Mouse (Mus musculus) frontal cortex, adult 2 months (tissue): Measurements from ENCODE around the gene Thpo. TPM values are rescaled to one million over a fixed set of nuclear protein-coding genes. Genes with fewer than 3 reads are reported as not detected.
A peak's percentile ranks its signal among the peaks of the same experiment; 100 is the strongest.

Source experiments
- DNase-seq, 2 experiments: peaks; one replicate each; pipeline ENCODE4 v3.0.0; 2022; ENCODE audit warnings: low spot score in 1 of 2; ENCODE audit errors: extremely low spot score in 1 of 2
- polyA plus RNA-seq: library from polyadenylated mRNA; depleted of rRNA; stranded (reverse); fragments of >200 nt; gene quantifications from 2 replicates; pipeline ENCODE4 v1.2.3, GENCODE M21; 2012

Gene Thpo
- polyA plus RNA-seq, 1 experiment: 18.2 TPM

DNA sequence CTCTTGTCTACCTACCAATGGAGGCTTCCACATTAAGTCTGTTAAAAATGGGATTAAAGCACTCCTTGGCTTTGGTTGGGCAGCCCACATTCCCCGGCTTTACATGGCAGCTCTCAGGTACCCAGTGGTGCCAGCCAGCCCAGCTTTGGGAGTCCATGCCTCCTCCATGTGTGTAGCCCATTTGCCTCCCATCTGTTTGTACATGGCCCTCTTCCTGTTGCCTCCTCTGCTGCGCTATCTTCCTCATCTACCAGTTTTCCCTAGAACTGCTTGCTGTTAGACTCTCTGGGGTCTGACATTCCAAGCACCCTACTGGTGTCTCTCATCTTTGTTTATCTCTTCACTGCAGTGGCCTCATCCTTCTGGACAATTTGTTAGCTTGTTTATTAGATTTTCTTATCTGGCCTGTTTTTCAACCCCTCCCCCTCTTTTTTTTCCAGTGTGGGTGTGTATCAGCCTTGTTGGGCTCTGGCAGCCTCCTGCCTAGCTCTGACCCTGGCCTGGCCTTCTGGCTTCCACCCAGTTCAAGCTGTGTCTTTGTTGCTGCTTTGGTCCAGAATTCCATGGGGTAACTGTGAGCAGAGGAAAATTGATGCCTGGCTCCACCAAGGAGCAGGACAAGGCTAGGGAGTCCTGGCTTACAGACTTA, 27.8 kb downstream of the Thpo start:
- DNase-seq: peak in 1 of 2 experiments; percentile 42

- DNase-seq: peak in 1 of 2 experiments; percentile 20
These were observed 28.5 kb downstream of the Thpo start for GRCm38 (mm10) chr16:20705786-20706185.

- DNase-seq: peak in 1 of 2 experiments; percentile 9
These were observed 30.5 kb downstream of the Thpo start for GRCm38 (mm10) chr16:20703699-20704400.

- no peak for DNase-seq
These were observed 31.2 kb downstream of the Thpo start for GRCm38 (mm10) chr16:20703071-20703470.

- peak in 1 of 2 experiments; percentile 78 for DNase-seq
These were observed 31.8 kb downstream of the Thpo start for GRCm38 (mm10) chr16:20702522-20702893.

DNA sequence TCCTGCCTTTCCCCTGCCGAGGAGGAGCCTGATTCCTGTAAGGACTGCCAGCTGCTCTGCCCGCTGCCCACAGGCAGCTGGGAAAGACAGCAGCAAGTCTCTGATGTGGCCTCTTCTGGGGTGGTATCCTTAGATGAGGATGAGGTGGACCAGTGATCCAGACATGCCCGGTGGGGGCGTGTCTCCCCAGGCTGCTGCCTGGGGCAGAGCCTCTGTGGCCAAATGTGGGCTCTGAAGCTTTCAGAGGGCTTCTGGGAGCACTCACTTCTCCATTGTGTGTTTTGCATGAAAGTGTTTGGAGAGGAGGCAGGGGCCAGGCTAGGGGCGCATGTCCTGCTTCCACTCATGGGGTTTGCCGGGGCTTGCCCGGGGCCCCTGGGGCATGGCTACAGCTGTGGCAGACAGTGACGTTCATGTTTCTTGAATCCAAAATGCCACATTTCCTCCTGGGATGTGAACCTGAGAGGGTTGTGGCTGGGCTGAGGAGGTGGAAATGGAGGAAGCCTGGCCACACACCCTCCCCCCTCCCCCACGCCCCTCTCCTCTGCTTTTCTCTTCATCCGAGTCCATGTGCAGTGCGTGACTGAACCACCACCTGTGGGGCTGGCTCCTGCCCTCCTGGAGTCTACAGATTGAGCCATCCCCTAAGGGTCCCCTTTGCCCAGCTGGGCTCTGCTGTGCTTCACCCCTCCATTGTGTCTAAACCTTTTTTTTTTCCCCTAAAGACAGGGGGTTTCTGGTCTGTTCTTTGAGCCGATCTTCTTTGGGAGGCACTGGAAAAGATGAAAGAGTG, 32.4 kb downstream of the Thpo start:
- no peak for DNase-seq

DNA sequence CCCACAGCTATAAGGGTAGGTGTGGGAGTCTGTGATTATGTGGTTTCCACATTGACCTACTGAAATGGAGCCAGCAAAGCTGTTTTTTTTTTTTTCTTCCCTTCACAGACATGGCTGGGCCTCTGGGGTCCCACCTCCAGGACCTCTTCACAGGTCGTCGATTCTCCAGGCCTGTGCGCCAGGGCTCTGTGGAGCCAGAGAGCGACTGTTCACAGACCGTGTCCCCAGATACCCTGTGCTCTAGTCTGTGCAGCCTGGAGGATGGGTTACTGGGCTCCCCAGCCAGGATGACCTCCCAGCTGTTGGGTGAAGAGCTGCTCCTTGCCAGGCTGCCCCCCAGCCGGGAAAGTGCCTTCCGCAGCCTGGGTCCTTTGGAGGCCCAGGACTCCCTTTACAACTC, 33.0 kb downstream of the Thpo start:
- no peak for DNase-seq

DNA sequence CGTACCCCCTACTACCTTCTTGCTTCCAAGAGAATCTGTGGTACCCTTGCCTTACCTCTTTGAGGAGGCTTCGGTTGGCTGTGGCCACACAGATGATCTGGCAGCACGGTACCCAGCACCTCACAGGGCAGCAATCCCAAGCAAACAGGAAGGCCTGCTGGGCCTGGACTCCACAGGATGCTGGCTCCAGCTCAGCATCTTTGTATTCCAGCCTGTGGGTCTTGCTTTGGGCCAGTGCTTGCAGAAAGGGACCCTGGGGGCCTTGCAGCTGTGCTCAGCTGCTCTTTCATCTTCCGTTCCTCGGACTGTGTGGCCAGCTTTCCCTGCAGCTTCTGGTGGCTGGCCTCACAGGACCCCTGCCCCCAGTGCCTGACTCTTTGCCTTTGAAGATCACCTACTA, 34.3 kb downstream of the Thpo start:
- no peak for DNase-seq

- no peak for DNase-seq
These were observed 35.0 kb downstream of the Thpo start for GRCm38 (mm10) chr16:20699266-20699665.

GRCm38 (mm10) chr16:20695622-20696323, 38.5 kb downstream of the Thpo start:
- DNase-seq: peak; percentile 95 to 99

GRCm38 (mm10) chr16:20694781-20695180, 39.5 kb downstream of the Thpo start:
- peak; percentile 75 to 89 for DNase-seq

DNA sequence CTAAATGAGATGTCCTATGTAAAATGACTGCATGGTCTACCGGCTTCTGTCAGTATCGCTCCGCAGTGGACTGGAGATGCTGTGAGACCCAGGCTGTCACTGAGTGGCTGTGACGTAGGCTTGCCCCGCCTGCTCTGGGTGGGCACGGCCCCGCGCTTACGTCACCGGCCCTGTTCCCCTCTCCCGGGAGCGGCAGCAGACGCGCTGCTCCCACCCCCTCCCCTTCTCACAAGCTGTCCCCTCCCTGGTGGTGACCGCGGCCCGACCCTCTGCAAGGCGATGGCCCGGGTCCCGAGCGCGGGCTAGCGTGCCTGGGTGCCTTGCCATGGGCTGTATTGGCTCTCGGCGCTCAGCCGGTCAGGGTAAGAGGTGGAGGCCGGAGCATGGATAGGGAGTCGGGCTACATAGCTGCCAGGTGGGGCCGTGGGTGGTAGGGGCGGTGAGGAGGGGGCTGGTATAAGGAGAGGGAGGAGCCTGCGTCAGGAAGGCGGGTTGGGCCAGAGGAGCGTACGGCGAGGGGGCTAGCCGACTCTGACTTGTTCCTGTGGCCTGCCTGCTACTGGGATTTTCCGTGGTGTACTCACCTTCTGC, 41.1 kb downstream of the Thpo start, which contains the start of gene Fam131a:
Gene Fam131a (plus strand): TSS at position 131 of the 591 bp plus-strand sequence.
- DNase-seq: peak; percentile 91 to 95

DNA sequence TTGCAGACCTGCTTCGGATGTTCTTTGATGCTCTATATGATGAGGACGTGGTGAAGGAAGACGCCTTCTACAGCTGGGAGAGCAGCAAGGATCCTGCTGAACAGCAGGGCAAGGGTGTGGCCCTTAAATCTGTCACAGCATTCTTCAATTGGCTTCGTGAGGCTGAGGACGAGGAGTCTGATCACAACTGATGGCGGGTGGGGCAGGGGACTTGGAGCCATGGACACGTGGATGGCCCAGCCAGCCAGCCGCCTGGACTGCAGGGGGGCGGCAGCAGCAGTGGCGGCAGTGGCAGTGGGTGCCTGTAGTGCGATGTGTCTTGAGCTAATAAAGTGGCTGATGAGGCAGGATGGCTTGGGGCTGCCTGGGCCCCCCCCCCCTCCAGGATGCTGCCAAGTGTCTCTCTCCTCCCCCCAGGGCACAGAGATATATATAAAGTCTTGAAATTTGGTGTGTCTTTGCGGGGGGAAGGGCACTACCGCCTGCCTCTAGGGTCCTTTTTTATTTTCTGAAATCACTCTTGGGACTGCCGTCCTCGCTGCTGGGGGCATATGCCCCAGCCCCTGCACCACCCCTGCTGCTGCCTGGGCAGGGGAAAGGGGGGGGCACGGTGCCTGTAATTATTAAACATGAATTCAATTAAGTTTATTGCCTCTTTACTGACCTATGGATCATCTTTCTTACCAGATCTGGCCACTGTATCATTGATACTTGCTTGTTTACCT, 41.9 kb downstream of the Thpo start:
- no peak for DNase-seq

- DNase-seq: no peak
These were observed 42.7 kb downstream of the Thpo start for GRCm38 (mm10) chr16:20691617-20692016.

GRCm38 (mm10) chr16:20690774-20691173, 43.5 kb downstream of the Thpo start:
- no peak for DNase-seq

DNA sequence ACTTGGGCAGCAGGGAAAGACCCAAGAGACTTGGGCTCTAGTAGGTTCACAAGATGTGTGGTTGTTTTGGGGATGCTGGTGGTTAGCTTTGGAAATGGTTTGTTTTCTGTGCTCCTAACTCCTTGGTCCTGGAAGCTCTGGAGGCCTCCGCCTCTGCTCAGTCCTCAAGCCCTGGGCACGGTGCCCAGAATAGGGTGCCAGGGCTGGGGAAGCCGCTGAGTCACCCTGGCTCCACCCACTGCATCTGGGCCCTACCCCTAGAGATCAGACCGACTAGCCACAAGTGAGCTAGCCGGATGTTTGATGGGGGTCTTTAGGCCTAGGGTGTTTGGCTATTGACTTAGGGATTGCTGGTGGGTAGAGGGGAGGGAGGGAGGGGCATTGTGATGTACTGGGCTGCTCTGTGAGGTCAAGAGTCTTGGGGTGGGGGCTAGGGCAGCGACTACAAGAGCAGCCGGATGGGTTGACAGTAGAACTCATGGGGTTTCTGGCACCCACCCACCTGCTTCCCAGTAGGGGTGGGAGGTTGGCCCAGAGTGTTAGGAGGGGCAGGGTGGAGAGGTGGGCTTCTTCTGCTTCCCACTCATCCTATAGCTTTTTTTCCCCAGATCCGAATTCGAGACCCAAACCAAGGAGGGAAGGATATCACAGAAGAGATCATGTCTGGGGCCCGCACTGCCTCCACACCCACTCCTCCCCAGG, 56.2 kb downstream of the Thpo start:
- peak in 1 of 2 experiments; percentile 87 for DNase-seq

GRCm38 (mm10) chr16:20677380-20677779, 56.9 kb downstream of the Thpo start:
- DNase-seq: no peak

- DNase-seq: no peak
These were observed 57.6 kb downstream of the Thpo start for GRCm38 (mm10) chr16:20676702-20677101.

- no peak for DNase-seq
These were observed 59.1 kb downstream of the Thpo start for GRCm38 (mm10) chr16:20675213-20675612.
